Mouse (Mus musculus): ENCODE measurements around the gene Disp1. TPM values are rescaled to one million over a fixed set of nuclear protein-coding genes. Genes with fewer than 3 reads are reported as not detected.

Gene Disp1
- polyA plus RNA-seq, 1 experiment: 2.4 TPM

DNA sequence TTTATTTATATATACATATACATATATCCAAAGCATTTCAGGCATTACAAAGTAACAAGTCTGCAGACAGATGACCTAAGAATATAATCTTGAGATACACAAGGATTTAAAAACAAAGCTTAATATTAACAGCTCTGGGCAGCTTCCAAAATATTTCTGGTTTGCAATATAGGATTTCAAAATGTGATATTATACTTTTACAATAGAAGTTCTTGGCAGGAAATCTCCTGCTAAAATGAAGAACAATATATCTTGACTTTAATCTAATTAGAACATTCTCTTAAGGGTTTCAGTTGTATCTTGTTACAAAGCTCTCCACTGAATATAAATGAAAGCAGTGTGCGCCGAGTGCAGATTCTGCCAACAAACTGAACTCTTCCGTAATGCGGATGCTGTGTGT is 68.0 kb downstream of the Disp1 start:
- H3K4me3 ChIP-seq (replicated peaks): no peak overlapping the region
- peaks cover 6% of the 10 kb centered on the region for H3K36me3 ChIP-seq (replicated peaks; ENCODE audit: low read length)
- H3K9me3 ChIP-seq: peaks cover 10% of the 10 kb centered on the region
- H3K4me1 ChIP-seq: peaks cover 11% of the 10 kb centered on the region; the same call in 1 of the 2 replicates
- TF ChIP-seq GATA1 (IDR thresholded peaks at IDR 0.05; ENCODE audit: borderline replicate concordance, low read length) (no peak), FLI1 (IDR thresholded peaks at IDR 0.05; ENCODE audit: low read length) (no peak)
- H3K27me3 ChIP-seq (replicated peaks): no peaks in the 10 kb centered on the region

- no peaks in the 10 kb centered on the region for H3K27me3 ChIP-seq (replicated peaks)
- no peaks in the 10 kb centered on the region for H3K9me3 ChIP-seq
- no peaks in the 10 kb centered on the region for H3K36me3 ChIP-seq (replicated peaks; ENCODE audit: low read length)
- TF ChIP-seq FLI1 (IDR thresholded peaks at IDR 0.05; ENCODE audit: low read length) (no peak), GATA1 (IDR thresholded peaks at IDR 0.05; ENCODE audit: borderline replicate concordance, low read length) (no peak)
- H3K4me1 ChIP-seq: peaks cover 22% of the 10 kb centered on the region
- H3K4me3 ChIP-seq (replicated peaks): no peak overlapping the region
Measured at GRCm38 (mm10) chr1:183151510-183152319, 69.6 kb downstream of the Disp1 start.

- no peak for TF ChIP-seq FLI1 (IDR thresholded peaks at IDR 0.05; ENCODE audit: low read length)
- no peak for TF ChIP-seq GATA1 (IDR thresholded peaks at IDR 0.05; ENCODE audit: borderline replicate concordance, low read length)
- H3K4me3 ChIP-seq (replicated peaks): no peak overlapping the region
- H3K36me3 ChIP-seq (replicated peaks; ENCODE audit: low read length): no peaks in the 10 kb centered on the region
- H3K4me1 ChIP-seq: peaks cover 29% of the 10 kb centered on the region
- H3K27me3 ChIP-seq (replicated peaks): no peaks in the 10 kb centered on the region
- no peaks in the 10 kb centered on the region for H3K9me3 ChIP-seq
Measured at GRCm38 (mm10) chr1:183150379-183150840, 70.9 kb downstream of the Disp1 start.

DNA sequence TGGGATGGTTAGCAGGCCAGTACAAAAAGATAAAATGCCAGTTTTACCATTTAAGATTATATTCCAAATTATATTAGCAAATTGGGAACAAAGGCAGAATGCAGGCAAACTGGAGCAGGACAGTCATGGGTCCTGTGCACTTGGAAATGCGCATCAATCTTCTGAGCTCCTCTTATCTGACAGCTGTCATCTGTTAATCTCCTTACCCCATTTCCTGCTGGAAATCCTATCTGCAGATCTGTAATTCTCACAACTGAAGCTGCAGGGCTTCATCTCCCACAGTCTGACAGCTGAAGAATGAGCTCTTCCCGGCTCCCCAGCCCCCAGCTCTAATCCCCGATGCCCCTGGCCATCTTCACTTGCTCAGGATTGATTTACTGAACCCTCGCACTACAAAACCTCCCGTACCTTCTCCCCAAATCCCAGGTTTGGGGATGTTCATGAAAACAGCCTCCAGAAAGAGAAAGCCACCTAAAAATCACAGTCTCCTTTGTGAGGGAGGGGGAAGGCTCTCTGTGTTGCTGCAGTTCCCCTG is 71.7 kb downstream of the Disp1 start:
- H3K27me3 ChIP-seq (replicated peaks): no peaks in the 10 kb centered on the region
- H3K4me1 ChIP-seq: peaks cover 33% of the 10 kb centered on the region
- TF ChIP-seq FLI1 (IDR thresholded peaks at IDR 0.05; ENCODE audit: low read length) (no peak), GATA1 (IDR thresholded peaks at IDR 0.05; ENCODE audit: borderline replicate concordance, low read length) (no peak)
- no peak overlapping the region for H3K4me3 ChIP-seq (replicated peaks)
- H3K9me3 ChIP-seq: no peaks in the 10 kb centered on the region
- no peaks in the 10 kb centered on the region for H3K36me3 ChIP-seq (replicated peaks; ENCODE audit: low read length)

GRCm38 (mm10) chr1:183147438-183147841 is 73.9 kb downstream of the Disp1 start:
- no peaks in the 10 kb centered on the region for H3K27me3 ChIP-seq (replicated peaks)
- peak overlapping the region; percentile 75 for H3K4me3 ChIP-seq (replicated peaks)
- TF ChIP-seq FLI1 (IDR thresholded peaks at IDR 0.05; ENCODE audit: low read length): no peak
- TF ChIP-seq GATA1 (IDR thresholded peaks at IDR 0.05; ENCODE audit: borderline replicate concordance, low read length): no peak
- H3K9me3 ChIP-seq: no peaks in the 10 kb centered on the region
- H3K36me3 ChIP-seq (replicated peaks; ENCODE audit: low read length): no peaks in the 10 kb centered on the region
- H3K4me1 ChIP-seq: peaks cover 41% of the 10 kb centered on the region

- Histone ChIP-seq H3K9me3 (no peaks in the 10 kb centered on the region), H3K27me3 (replicated peaks) (no peaks in the 10 kb centered on the region), H3K4me3 (replicated peaks) (no peak overlapping the region), H3K36me3 (replicated peaks; ENCODE audit: low read length) (no peaks in the 10 kb centered on the region), H3K4me1 (peaks cover 41% of the 10 kb centered on the region)
- TF ChIP-seq FLI1 (IDR thresholded peaks at IDR 0.05; ENCODE audit: low read length): no peak
- no peak for TF ChIP-seq GATA1 (IDR thresholded peaks at IDR 0.05; ENCODE audit: borderline replicate concordance, low read length)
Measured at GRCm38 (mm10) chr1:183146795-183147194, 74.5 kb downstream of the Disp1 start.

DNA sequence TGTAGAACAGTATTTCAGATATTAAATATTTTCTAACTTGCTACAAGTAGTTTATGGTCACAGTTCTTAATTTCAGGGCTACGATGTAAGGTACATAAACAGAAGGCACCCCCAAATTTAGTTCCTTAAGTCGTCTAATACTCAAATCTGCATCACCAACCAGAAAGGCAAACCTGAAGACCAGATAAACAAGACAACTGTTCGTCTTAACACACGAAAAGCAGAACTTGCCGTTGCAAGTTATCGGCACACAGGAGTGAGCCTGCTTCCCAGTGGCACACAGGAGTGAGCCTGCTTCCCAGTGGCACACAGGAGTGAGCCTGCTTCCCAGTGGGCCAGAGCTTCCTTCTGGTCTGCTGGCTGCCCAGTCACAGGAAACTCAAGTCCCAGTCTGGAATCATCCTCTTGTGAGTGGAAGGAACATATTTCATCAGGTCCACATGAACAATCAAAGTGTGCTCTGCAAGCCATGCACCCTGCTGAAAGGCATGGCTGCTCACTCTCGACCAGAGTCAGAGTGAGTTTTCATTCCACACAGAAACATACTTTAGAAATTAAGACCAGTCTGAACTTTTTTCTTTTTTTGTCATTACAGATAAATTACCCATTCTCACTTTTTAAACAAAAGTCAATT is 75.1 kb downstream of the Disp1 start:
- H3K36me3 ChIP-seq (replicated peaks; ENCODE audit: low read length): no peaks in the 10 kb centered on the region
- no peak for TF ChIP-seq FLI1 (IDR thresholded peaks at IDR 0.05; ENCODE audit: low read length)
- TF ChIP-seq GATA1 (IDR thresholded peaks at IDR 0.05; ENCODE audit: borderline replicate concordance, low read length): no peak
- H3K4me3 ChIP-seq (replicated peaks): peak overlapping the region; percentile 44
- H3K27me3 ChIP-seq (replicated peaks): no peaks in the 10 kb centered on the region
- H3K4me1 ChIP-seq: peaks cover 41% of the 10 kb centered on the region
- no peaks in the 10 kb centered on the region for H3K9me3 ChIP-seq

GRCm38 (mm10) chr1:183144602-183145205 is 76.6 kb downstream of the Disp1 start:
- no peaks in the 10 kb centered on the region for H3K27me3 ChIP-seq (replicated peaks)
- no peak for TF ChIP-seq FLI1 (IDR thresholded peaks at IDR 0.05; ENCODE audit: low read length)
- no peak overlapping the region for H3K4me3 ChIP-seq (replicated peaks)
- no peaks in the 10 kb centered on the region for H3K36me3 ChIP-seq (replicated peaks; ENCODE audit: low read length)
- H3K4me1 ChIP-seq: peaks cover 33% of the 10 kb centered on the region
- no peaks in the 10 kb centered on the region for H3K9me3 ChIP-seq

- Histone ChIP-seq H3K9me3 (no peaks in the 10 kb centered on the region), H3K27me3 (replicated peaks) (no peaks in the 10 kb centered on the region), H3K36me3 (replicated peaks; ENCODE audit: low read length) (no peaks in the 10 kb centered on the region), H3K4me1 (peaks cover 31% of the 10 kb centered on the region), H3K4me3 (replicated peaks) (no peak overlapping the region)
- TF ChIP-seq FLI1 (IDR thresholded peaks at IDR 0.05; ENCODE audit: low read length): no peak
Measured at GRCm38 (mm10) chr1:183143246-183143645, 78.1 kb downstream of the Disp1 start.

DNA sequence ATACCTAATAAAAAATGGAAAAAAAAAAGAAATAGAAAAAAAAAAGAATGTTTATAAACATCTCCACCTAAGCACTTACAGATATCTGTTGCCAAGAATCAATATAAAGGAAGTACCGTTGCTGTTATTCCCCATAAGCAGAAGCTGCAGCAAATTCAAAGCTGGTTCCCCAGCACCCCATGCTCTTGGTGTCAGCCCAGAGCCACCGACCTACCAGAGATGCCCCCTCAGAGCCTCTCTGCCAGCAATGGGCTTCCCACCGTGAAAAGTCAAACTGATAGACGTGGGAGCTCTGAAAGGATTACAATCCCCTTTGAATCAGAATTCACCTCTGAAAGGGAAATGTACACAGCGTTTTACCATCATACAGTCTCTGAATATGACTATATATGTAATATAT is 78.8 kb downstream of the Disp1 start:
- Histone ChIP-seq H3K36me3 (replicated peaks; ENCODE audit: low read length) (no peaks in the 10 kb centered on the region), H3K27me3 (replicated peaks) (no peaks in the 10 kb centered on the region), H3K4me3 (replicated peaks) (no peak overlapping the region), H3K4me1 (peaks cover 27% of the 10 kb centered on the region), H3K9me3 (no peaks in the 10 kb centered on the region)
- TF ChIP-seq GATA1 (IDR thresholded peaks at IDR 0.05; ENCODE audit: borderline replicate concordance, low read length) (no peak), FLI1 (IDR thresholded peaks at IDR 0.05; ENCODE audit: low read length) (no peak)
